Mouse (Mus musculus) G1E (cell line): Measurements from ENCODE around the gene Slitrk1. TPM values are rescaled to one million over a fixed set of nuclear protein-coding genes. Genes with fewer than 3 reads are reported as not detected.

ENCODE experiments used
- ATAC-seq: 2 replicates; pipeline ENCODE4 v1.8.0; 2016; ENCODE audit warnings: mild to moderate bottlenecking; ENCODE audit not compliant: insufficient number of reproducible peaks, poor library complexity, low FRiP score, severe bottlenecking; ENCODE audit errors: extremely low read depth
- DNase-seq: peaks from one replicate; pipeline ENCODE4 v3.0.0; 2012; ENCODE audit warnings: low spot score
- H3K27me3 ChIP-seq: 2 replicates; pipeline ENCODE4 v1.6.1; 2012; ENCODE audit warnings: mild to moderate bottlenecking, low read length, inconsistent platforms; ENCODE audit not compliant: insufficient read depth
- H3K36me3 ChIP-seq: replicated peaks from 2 replicates; pipeline ENCODE3; 2012; ENCODE audit warnings: mild to moderate bottlenecking, inconsistent platforms
- H3K4me1 ChIP-seq: 2 replicates; pipeline ENCODE4 v1.6.1; 2012; ENCODE audit warnings: low read depth, low read length, inconsistent platforms, mixed read lengths; ENCODE audit not compliant: insufficient read depth
- H3K4me3 ChIP-seq: 2 replicates; pipeline ENCODE4 v1.5.1; 2012; ENCODE audit warnings: low read depth, mild to moderate bottlenecking, inconsistent platforms, low read length, moderate library complexity, mixed read lengths
- H3K9me3 ChIP-seq: replicated peaks from 2 replicates; pipeline ENCODE4 v1.6.1; 2012; ENCODE audit warnings: inconsistent platforms
- CTCF ChIP-seq: IDR thresholded peaks from 2 replicates; pipeline ENCODE4 v1.5.1; 2012; ENCODE audit warnings: low read depth, low read length, inconsistent platforms, mixed read lengths
- GATA1 ChIP-seq: IDR thresholded peaks from 2 replicates; pipeline ENCODE4 v1.6.1; 2012; ENCODE audit warnings: borderline replicate concordance, low read length, inconsistent platforms, mixed read lengths
- GATA2 ChIP-seq: IDR thresholded peaks from 2 replicates; pipeline ENCODE4 v1.6.1; 2012; ENCODE audit warnings: low read depth, low read length, inconsistent platforms, borderline replicate concordance
- POLR2AphosphoS5 ChIP-seq: IDR thresholded peaks from 2 replicates; pipeline ENCODE4 v1.6.1; 2012; ENCODE audit warnings: low read depth, low read length, inconsistent platforms; ENCODE audit not compliant: insufficient replicate concordance
- TAL1 ChIP-seq: conservative IDR thresholded peaks from 2 replicates; pipeline ENCODE4 v1.6.1; 2012; ENCODE audit warnings: low read depth, low read length, inconsistent platforms, mixed read lengths
- polyA plus RNA-seq: library from polyadenylated mRNA; stranded (reverse); fragments of >175 nt; gene quantifications from 2 replicates; pipeline ENCODE4 v1.2.3, GENCODE M21; 2012
- total RNA-seq, 2 experiments: library from RNA; stranded (forward) in 1 of 2; stranded (reverse) in 1 of 2; fragments of 200-1000 nt in 1 of 2; fragments of >200 nt in 1 of 2; fragmentation: Nextera tagmentation in 1 of 2; gene quantifications; 2 replicates each; pipeline ENCODE4 v1.2.3; 2014 to 2017

Gene Slitrk1
- total and polyA plus RNA-seq, 3 experiments = 0.22 TPM; not detected in 2

GRCm38 (mm10) chr14:108910449-108911137 lies 3.4 kb downstream of the Slitrk1 start:
- ATAC-seq = no peak

GRCm38 (mm10) chr14:108909336-108909953 lies 4.5 kb downstream of the Slitrk1 start:
- TF ChIP-seq TAL1 (no peak), CTCF (no peak), GATA2 (no peak), POLR2AphosphoS5 (no peak), GATA1 (no peak)
- no peak for ATAC-seq
- Histone ChIP-seq H3K9me3 (peaks cover 35% of the 10 kb centered on the region), H3K27me3 (no peaks in the 10 kb centered on the region), H3K36me3 (no peaks in the 10 kb centered on the region), H3K4me1 (no peaks in the 10 kb centered on the region), H3K4me3 (no peak overlapping the region)
- no peak for DNase-seq

More at GRCm38 (mm10) chr14:108910449-108911137, 3.4 kb downstream of the Slitrk1 start:
- DNase-seq = no peak
- H3K36me3 ChIP-seq = no peaks in the 10 kb centered on the region
- H3K4me1 ChIP-seq = no peaks in the 10 kb centered on the region
- peaks cover 35% of the 10 kb centered on the region for H3K9me3 ChIP-seq
- H3K27me3 ChIP-seq = no peaks in the 10 kb centered on the region
- no peak for TF ChIP-seq POLR2AphosphoS5
- no peak for TF ChIP-seq GATA1
- TF ChIP-seq TAL1 = no peak
- no peak for TF ChIP-seq GATA2
- no peak for TF ChIP-seq CTCF
- no peak overlapping the region for H3K4me3 ChIP-seq

DNA sequence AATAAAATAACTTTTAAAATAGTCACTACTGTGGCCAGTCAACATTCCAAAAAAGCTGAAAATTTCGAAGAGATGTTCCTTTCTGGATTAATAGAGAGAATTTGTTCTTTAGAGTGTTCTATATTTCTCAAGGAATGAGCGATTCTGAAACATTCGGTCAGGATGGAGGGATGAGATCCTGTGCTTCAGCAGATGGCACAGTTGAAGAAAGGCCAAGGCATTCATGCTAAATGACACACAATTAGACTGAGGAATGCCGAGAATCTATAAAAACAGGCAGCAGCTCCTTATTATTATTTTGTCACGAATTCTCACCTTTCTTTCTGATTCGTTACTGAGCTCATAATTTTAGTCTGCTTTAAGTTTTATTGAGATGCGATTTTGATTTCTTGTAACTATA lies 15.4 kb downstream of the Slitrk1 start:
- no peak for TF ChIP-seq TAL1
- TF ChIP-seq POLR2AphosphoS5 = no peak
- TF ChIP-seq GATA2 = no peak
- TF ChIP-seq CTCF = no peak
- no peak for TF ChIP-seq GATA1
- no peaks in the 10 kb centered on the region for H3K36me3 ChIP-seq
- no peak for DNase-seq
- no peak overlapping the region for H3K4me3 ChIP-seq
- ATAC-seq = no peak
- H3K27me3 ChIP-seq = no peaks in the 10 kb centered on the region
- no peaks in the 10 kb centered on the region for H3K4me1 ChIP-seq
- H3K9me3 ChIP-seq = peaks cover 4% of the 10 kb centered on the region

DNA sequence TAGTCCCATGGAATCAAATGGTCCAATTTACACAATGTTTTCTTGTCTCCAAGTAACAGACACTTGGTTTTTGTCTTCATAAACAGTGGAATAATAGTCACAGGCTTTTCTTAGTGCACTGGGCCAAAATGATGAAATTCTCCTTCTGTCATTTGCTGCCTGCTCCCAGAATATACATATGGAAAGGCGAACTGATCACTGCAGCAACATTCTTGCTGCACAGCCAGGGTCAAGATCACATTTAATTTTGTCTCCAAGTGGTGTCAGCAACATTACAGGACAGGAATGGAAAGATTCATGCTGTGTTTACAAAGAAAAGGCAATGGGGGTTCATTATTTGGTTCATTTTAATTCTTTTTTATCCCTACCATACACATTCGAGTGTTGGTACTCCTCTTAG lies 18.5 kb downstream of the Slitrk1 start:
- DNase-seq = no peak
- H3K4me1 ChIP-seq = no peaks in the 10 kb centered on the region

GRCm38 (mm10) chr14:108867816-108868215 lies 46.1 kb downstream of the Slitrk1 start:
- Histone ChIP-seq H3K36me3 (no peaks in the 10 kb centered on the region), H3K27me3 (no peaks in the 10 kb centered on the region), H3K9me3 (peaks cover 8% of the 10 kb centered on the region; the same call in 1 of the 2 replicates), H3K4me3 (no peak overlapping the region), H3K4me1 (no peaks in the 10 kb centered on the region)
- DNase-seq (no peak), ATAC-seq (no peak)
- no peak for TF ChIP-seq POLR2AphosphoS5

More for the DNA sequence above, 18.5 kb downstream of the Slitrk1 start:
- no peak for ATAC-seq
- H3K27me3 ChIP-seq = no peaks in the 10 kb centered on the region
- no peaks in the 10 kb centered on the region for H3K36me3 ChIP-seq
- TF ChIP-seq POLR2AphosphoS5 = no peak
- TF ChIP-seq GATA2 = no peak
- no peak for TF ChIP-seq GATA1
- TF ChIP-seq TAL1 = no peak
- TF ChIP-seq CTCF = no peak
- no peak overlapping the region for H3K4me3 ChIP-seq
- peaks cover 4% of the 10 kb centered on the region for H3K9me3 ChIP-seq

DNA sequence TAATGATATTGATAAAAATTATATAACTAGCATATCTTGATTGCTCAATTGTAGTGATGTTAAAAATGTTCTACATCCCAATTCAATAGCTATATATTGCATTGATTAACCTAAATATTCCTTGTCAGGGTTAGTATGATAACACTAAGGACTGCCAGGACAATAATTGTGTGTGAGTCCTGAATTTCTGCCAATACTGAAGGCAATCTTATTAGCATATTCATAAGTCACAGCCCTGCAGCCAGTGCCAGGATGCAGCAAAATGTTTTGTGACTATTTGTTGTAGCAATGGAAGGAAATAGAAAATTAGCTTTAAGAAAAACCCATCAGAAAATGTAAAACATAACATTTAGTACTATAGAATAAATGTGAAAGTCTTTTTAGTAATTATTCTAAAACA lies 49.3 kb downstream of the Slitrk1 start:
- Histone ChIP-seq H3K4me3 (no peak overlapping the region), H3K9me3 (peaks cover 7% of the 10 kb centered on the region; the same call in 1 of the 2 replicates), H3K27me3 (no peaks in the 10 kb centered on the region), H3K36me3 (no peaks in the 10 kb centered on the region), H3K4me1 (no peaks in the 10 kb centered on the region)
- no peak for ATAC-seq
- TF ChIP-seq GATA2 (no peak), TAL1 (no peak), POLR2AphosphoS5 (no peak)
- DNase-seq = no peak
